Mouse (Mus musculus): ENCODE results near the gene Utrn. TPM values are rescaled to one million over a fixed set of nuclear protein-coding genes. Genes with fewer than 3 reads are reported as not detected.
A peak's percentile ranks its signal among the peaks of the same experiment; 100 is the strongest.

Gene Utrn
- total and polyA plus RNA-seq, 2 experiments from 2014 or later, result 48.4 to 61.6 TPM

DNA sequence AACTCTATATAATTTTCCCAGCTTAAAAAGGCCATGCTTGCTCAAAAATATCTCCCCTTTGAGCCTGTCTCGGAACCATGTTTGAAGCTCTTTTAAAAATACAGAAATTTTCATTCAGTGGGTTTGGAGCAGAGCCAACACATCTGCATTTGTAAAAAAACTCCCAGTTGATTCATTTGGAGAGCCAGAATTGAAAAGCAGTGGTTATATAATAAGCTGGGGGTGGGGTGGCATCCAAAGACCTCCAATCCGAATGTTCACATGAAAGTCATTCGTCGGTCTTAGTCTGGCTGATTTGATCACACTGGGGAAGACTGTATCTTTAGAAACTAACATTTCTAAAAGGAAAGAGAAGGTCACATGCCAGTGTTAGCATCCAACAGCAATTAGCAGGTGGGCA is 8.4 kb downstream of the Utrn start:
- Histone ChIP-seq H3K27ac (ENCODE audit: low read depth) (no peak overlapping the region), H3K27me3 (ENCODE audit: control insufficient read depth, insufficient read depth, low read length) (no peaks in the 10 kb centered on the region), H3K4me3 (ENCODE audit: low read depth, low read length) (no peak overlapping the region), H3K4me1 (ENCODE audit: control insufficient read depth, insufficient read depth) (peaks cover 6% of the 10 kb centered on the region), H3K4me2 (ENCODE audit: low read depth, low read length) (no peak overlapping the region), H3K9ac (replicated peaks; ENCODE audit: low read depth, low read length) (no peak overlapping the region), H3K9me3 (replicated peaks; ENCODE audit: control insufficient read depth, low read length) (no peaks in the 10 kb centered on the region), H3K36me3 (replicated peaks; ENCODE audit: control insufficient read depth, insufficient read depth, low read length) (peaks cover 13% of the 10 kb centered on the region; the same call in 1 of the 2 replicates)
- TF ChIP-seq EP300 (IDR thresholded peaks at IDR 0.05; ENCODE audit: low read depth) (no peak), CTCF (IDR thresholded peaks at IDR 0.05; ENCODE audit: low read depth) (no peak)
- ATAC-seq (ENCODE audit: insufficient read depth, low read depth) (no peak), DNase-seq (ENCODE audit: low spot score) (no peak)
- 85% methylated on average over 4 of the region's 4 CpGs for WGBS

DNA sequence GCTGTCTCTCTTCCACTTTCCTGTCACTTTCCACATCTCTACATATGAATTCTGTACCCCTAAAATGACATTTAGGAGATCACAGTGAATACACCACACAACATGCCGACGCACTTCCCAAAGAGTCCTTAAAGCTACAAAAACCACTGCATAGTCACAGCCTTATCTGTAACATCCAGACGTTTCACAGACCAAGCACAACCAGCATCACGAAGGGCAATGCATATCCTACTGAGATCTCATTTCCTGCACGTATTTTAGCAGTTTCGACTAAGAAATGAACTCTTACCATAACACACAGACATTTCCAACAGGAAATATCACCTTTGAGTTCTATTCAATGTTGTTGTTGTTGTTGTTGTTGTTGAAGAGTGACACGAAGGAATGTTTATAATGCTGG is 8.8 kb downstream of the Utrn start:
- DNase-seq (ENCODE audit: low spot score) (no peak), ATAC-seq (ENCODE audit: insufficient read depth, low read depth) (no peak)
- 61% methylated on average over 7 of the region's 7 CpGs for WGBS
- Histone ChIP-seq H3K4me1 (ENCODE audit: control insufficient read depth, insufficient read depth) (peaks cover 10% of the 10 kb centered on the region), H3K9me3 (replicated peaks; ENCODE audit: control insufficient read depth, low read length) (no peaks in the 10 kb centered on the region), H3K27ac (ENCODE audit: low read depth) (no peak overlapping the region), H3K4me3 (ENCODE audit: low read depth, low read length) (no peak overlapping the region), H3K36me3 (replicated peaks; ENCODE audit: control insufficient read depth, insufficient read depth, low read length) (peaks cover 13% of the 10 kb centered on the region; the same call in 1 of the 2 replicates), H3K27me3 (ENCODE audit: control insufficient read depth, insufficient read depth, low read length) (no peaks in the 10 kb centered on the region), H3K4me2 (ENCODE audit: low read depth, low read length) (no peak overlapping the region), H3K9ac (replicated peaks; ENCODE audit: low read depth, low read length) (no peak overlapping the region)
- TF ChIP-seq CTCF (IDR thresholded peaks at IDR 0.05; ENCODE audit: low read depth) (no peak), EP300 (IDR thresholded peaks at IDR 0.05; ENCODE audit: low read depth) (no peak)

DNA sequence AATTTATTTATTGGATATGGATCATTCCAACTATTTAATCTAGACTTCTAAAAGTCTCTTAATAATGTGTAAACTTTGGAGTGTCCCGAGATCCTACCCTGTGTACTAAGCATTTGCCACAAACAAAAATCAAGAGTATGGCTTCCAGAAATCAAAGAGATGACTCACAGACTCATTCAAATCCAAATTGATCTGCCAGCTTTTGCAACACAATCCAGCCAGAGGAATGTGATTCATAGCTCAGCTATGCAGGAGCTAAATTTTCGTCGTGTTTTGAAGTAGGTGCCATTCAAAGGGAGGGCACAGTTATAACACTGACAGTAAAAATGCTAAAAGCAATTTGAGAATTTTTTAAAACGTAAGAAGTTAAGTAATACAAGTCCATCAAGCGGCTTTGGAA is 11.1 kb downstream of the Utrn start:
- no peaks in the 10 kb centered on the region for H3K9me3 ChIP-seq (replicated peaks; ENCODE audit: control insufficient read depth, low read length)
- no peak overlapping the region for H3K27ac ChIP-seq (ENCODE audit: low read depth)
- H3K27me3 ChIP-seq (ENCODE audit: control insufficient read depth, insufficient read depth, low read length), result no peaks in the 10 kb centered on the region
- no peak for TF ChIP-seq CTCF (IDR thresholded peaks at IDR 0.05; ENCODE audit: low read depth)
- TF ChIP-seq EP300 (IDR thresholded peaks at IDR 0.05; ENCODE audit: low read depth), result no peak
- no peak overlapping the region for H3K4me2 ChIP-seq (ENCODE audit: low read depth, low read length)
- peaks cover 13% of the 10 kb centered on the region; the same call in 1 of the 2 replicates for H3K36me3 ChIP-seq (replicated peaks; ENCODE audit: control insufficient read depth, insufficient read depth, low read length)
- H3K4me1 ChIP-seq (ENCODE audit: control insufficient read depth, insufficient read depth), result peaks cover 19% of the 10 kb centered on the region
- no peak for ATAC-seq (ENCODE audit: insufficient read depth, low read depth)
- H3K9ac ChIP-seq (replicated peaks; ENCODE audit: low read depth, low read length), result no peak overlapping the region
- no peak for DNase-seq (ENCODE audit: low spot score)
- H3K4me3 ChIP-seq (ENCODE audit: low read depth, low read length), result no peak overlapping the region
- 46% methylated on average over 5 of the region's 5 CpGs for WGBS

DNA sequence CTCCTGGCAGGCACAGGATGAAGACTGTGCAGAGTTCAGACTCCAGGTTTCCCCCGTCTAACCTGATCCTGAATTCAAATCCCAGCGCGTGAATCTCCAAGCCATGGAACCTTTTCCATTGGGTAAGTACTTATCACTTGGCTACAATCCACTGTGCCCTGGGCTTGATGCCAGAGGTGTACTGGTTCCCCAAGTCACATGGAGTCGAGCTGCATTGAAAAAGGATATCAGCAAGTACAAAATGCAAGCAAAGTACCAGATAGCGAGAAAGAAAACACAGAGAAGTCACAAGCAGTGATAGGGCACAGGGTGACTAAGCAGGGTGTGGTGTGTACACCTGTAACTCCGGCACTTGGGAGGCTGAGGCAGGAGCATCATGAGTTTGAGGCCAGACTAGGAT is 14.9 kb downstream of the Utrn start:
- no peaks in the 10 kb centered on the region for H3K9me3 ChIP-seq (replicated peaks; ENCODE audit: control insufficient read depth, low read length)
- 28% methylated on average over 6 of the region's 6 CpGs for WGBS
- no peak overlapping the region for H3K27ac ChIP-seq (ENCODE audit: low read depth)
- peak; percentile 69 for ATAC-seq (ENCODE audit: insufficient read depth, low read depth)
- no peak for TF ChIP-seq CTCF (IDR thresholded peaks at IDR 0.05; ENCODE audit: low read depth)
- 0 out of 2 replicates have a peak, but pooled peaks have one; percentile 28 for TF ChIP-seq EP300 (IDR thresholded peaks at IDR 0.05; ENCODE audit: low read depth)
- no peak overlapping the region for H3K9ac ChIP-seq (replicated peaks; ENCODE audit: low read depth, low read length)
- no peak overlapping the region for H3K4me2 ChIP-seq (ENCODE audit: low read depth, low read length)
- peak; percentile 71 for DNase-seq (ENCODE audit: low spot score)
- H3K36me3 ChIP-seq (replicated peaks; ENCODE audit: control insufficient read depth, insufficient read depth, low read length), result no peaks in the 10 kb centered on the region
- H3K4me3 ChIP-seq (ENCODE audit: low read depth, low read length), result no peak overlapping the region
- no peaks in the 10 kb centered on the region for H3K27me3 ChIP-seq (ENCODE audit: control insufficient read depth, insufficient read depth, low read length)
- H3K4me1 ChIP-seq (ENCODE audit: control insufficient read depth, insufficient read depth), result peaks cover 29% of the 10 kb centered on the region

DNA sequence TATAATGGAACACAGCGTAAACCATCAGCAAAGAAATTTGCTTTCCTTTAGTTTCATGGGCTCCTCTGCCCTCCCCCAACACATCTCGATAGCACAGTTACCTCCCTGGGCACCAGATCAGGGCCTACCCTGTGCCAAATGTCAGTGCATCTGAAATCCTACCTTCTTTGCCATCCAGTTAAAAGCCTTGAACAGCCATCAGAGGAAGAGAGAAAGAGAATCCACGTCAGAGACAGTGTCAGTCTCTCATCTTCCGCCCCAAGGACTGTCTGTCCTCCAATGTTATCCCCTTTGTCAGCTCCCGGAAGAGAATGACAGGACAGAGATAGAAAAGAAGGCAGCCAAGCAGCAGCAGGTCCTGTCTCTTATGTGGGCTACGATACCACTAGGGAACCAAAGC is 15.4 kb downstream of the Utrn start:
- TF ChIP-seq EP300 (IDR thresholded peaks at IDR 0.05; ENCODE audit: low read depth) (no peak), CTCF (IDR thresholded peaks at IDR 0.05; ENCODE audit: low read depth) (no peak)
- ATAC-seq (ENCODE audit: insufficient read depth, low read depth) (no peak), DNase-seq (ENCODE audit: low spot score) (no peak)
- Histone ChIP-seq H3K36me3 (replicated peaks; ENCODE audit: control insufficient read depth, insufficient read depth, low read length) (no peaks in the 10 kb centered on the region), H3K4me1 (ENCODE audit: control insufficient read depth, insufficient read depth) (peaks cover 29% of the 10 kb centered on the region), H3K27me3 (ENCODE audit: control insufficient read depth, insufficient read depth, low read length) (no peaks in the 10 kb centered on the region), H3K9me3 (replicated peaks; ENCODE audit: control insufficient read depth, low read length) (no peaks in the 10 kb centered on the region), H3K4me2 (ENCODE audit: low read depth, low read length) (0 out of 2 replicates have a peak overlapping the region, but pooled peaks have one; percentile 25), H3K27ac (ENCODE audit: low read depth) (0 out of 2 replicates have a peak overlapping the region, but pooled peaks have one; percentile 22), H3K9ac (replicated peaks; ENCODE audit: low read depth, low read length) (0 out of 2 replicates have a peak overlapping the region, but pooled peaks have one; percentile 8), H3K4me3 (ENCODE audit: low read depth, low read length) (no peak overlapping the region)
- 50% methylated on average over 6 of the region's 6 CpGs for WGBS

DNA sequence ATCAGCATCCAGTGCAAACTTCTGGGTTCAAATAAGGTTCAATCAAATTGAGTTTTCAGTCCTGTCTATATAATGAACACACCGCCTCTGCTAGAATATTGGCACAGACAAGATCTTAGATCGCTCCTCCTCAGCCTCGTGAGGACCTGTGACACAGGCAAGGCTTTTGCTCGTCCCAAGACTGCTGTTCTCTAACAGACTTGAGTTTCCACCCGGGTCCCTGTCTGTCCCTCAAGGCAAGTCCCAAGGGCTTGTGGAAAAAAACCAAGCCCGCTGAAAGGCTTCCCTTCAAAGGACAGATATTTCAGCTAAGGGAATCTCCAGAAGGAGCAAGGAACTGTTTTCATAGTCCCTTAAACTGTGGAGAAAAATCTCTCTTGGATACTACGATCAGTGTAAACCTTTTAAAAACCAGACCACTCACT is 16.0 kb downstream of the Utrn start:
- peaks cover 25% of the 10 kb centered on the region for H3K4me1 ChIP-seq (ENCODE audit: control insufficient read depth, insufficient read depth)
- H3K36me3 ChIP-seq (replicated peaks; ENCODE audit: control insufficient read depth, insufficient read depth, low read length), result no peaks in the 10 kb centered on the region
- H3K27me3 ChIP-seq (ENCODE audit: control insufficient read depth, insufficient read depth, low read length), result no peaks in the 10 kb centered on the region
- H3K9me3 ChIP-seq (replicated peaks; ENCODE audit: control insufficient read depth, low read length), result no peaks in the 10 kb centered on the region
- H3K9ac ChIP-seq (replicated peaks; ENCODE audit: low read depth, low read length), result 0 out of 2 replicates have a peak overlapping the region, but pooled peaks have one; percentile 8
- no peak for DNase-seq (ENCODE audit: low spot score)
- ATAC-seq (ENCODE audit: insufficient read depth, low read depth), result no peak
- H3K27ac ChIP-seq (ENCODE audit: low read depth), result 0 out of 2 replicates have a peak overlapping the region, but pooled peaks have one; percentile 22
- WGBS, result 71% methylated on average over 7 of the region's 7 CpGs
- no peak overlapping the region for H3K4me2 ChIP-seq (ENCODE audit: low read depth, low read length)
- no peak overlapping the region for H3K4me3 ChIP-seq (ENCODE audit: low read depth, low read length)
- TF ChIP-seq EP300 (IDR thresholded peaks at IDR 0.05; ENCODE audit: low read depth), result no peak
- no peak for TF ChIP-seq CTCF (IDR thresholded peaks at IDR 0.05; ENCODE audit: low read depth)
